9 mouse cellular contexts compared by ENCODE assay signal in the genomic region with DNA sequence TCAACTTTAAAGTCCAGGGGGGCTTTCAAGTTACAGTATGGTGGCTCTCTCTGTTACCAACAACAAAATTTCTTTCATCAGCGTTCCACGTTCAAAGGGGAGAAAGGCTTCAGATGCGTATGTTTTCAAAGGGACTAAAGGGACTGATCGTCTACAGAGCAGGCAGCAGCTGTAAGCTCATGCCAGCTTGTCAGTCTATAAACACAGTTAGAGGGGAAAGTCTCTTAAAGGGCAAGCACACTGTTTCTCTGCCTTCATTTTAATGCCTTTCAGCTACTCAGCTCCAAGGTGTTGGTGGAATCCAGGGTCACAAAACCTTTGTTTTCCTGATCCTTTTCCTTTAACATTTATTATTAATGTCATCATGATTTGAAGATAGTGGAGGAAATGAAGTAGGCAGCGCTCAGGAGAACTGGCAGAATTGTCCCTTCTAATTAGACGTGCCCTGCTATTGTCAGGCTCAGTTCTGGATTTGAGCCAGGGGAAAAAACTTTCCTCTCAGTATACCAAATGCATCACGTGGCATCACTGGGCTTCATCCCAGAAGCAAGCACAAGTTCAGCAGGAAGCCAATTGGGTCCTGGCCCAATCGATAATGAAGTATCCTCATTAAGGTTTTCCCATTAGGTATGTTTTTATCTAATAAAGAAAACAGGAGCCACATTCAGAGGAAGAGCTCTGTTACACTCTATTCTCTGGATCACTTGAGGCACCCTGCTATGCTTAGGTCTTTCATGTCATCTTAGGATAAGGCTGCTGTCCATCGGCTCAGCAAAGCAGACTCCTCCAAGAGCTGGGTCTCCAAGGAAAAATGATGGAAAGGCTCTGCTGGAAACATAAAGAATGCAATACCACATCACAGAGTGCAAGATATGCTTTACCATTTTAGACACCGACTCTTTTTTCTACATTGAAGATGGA.
DNase-seq lines count a peak whose midpoint lies in the region; ATAC-seq lines count a peak whose summit lies in the region.
"Had no signal": no experiment of that assay in that cellular context is flagged by ENCODE, and none has a peak within 500 bp of the region (broad histone marks: within the 10 kb centered on the region; RNA-seq: fewer than 3 reads in every experiment).

No protein-coding gene starts in this region.

- H3K36me3 ChIP-seq in heart, embryonic 12.5 days, result no peaks in the 10 kb centered on the region
- H3K36me3 ChIP-seq in heart, embryonic 10.5 days, result no peaks in the 10 kb centered on the region

- H3K4me1 ChIP-seq in heart, embryonic 12.5 days (replicated peaks), result no peaks in the 10 kb centered on the region
- H3K4me1 ChIP-seq in heart, embryonic 10.5 days, result no peaks in the 10 kb centered on the region

- H3K27ac ChIP-seq in heart, embryonic 12.5 days (ENCODE audit: poor library complexity, severe bottlenecking), result no peak overlapping the region
- H3K27ac ChIP-seq in heart, embryonic 10.5 days, result no peak overlapping the region

- H3K4me3 ChIP-seq in heart, embryonic 12.5 days, result no peak overlapping the region
- H3K4me3 ChIP-seq in heart, embryonic 10.5 days, result no peak overlapping the region

- intact Hi-C loops in heart, postnatal 10 days (cut with DNase I), result no loop called here

- ATAC-seq in heart, embryonic 12.5 days (ENCODE audit: insufficient number of reproducible peaks, low FRiP score), result peak; percentile 66; the same call in 1 of the 2 replicates
- ATAC-seq in cerebellum, adult (ENCODE audit: insufficient number of reproducible peaks, low FRiP score, low TSS enrichment), result no peak

- 41% methylated on average over 10 of the region's 10 CpGs for WGBS in heart, embryonic 12.5 days
- 48% methylated on average over 10 of the region's 10 CpGs for WGBS in heart, embryonic 10.5 days

- no peaks in the 10 kb centered on the region for H3K9me3 ChIP-seq in heart, embryonic 12.5 days (replicated peaks)
- no peaks in the 10 kb centered on the region for H3K9me3 ChIP-seq in heart, embryonic 10.5 days

- H3K4me2 ChIP-seq in heart, embryonic 12.5 days, result 0 out of 2 replicates have a peak overlapping the region, but pooled peaks have one; percentile 4

- H3K27me3 ChIP-seq in heart, embryonic 12.5 days (replicated peaks), result no peaks in the 10 kb centered on the region
- H3K27me3 ChIP-seq in heart, embryonic 10.5 days (ENCODE audit: insufficient read depth, poor library complexity, severe bottlenecking), result no peaks in the 10 kb centered on the region
- H3K27me3 ChIP-seq: CH12.LX had no signal

- no peak overlapping the region for H3K9ac ChIP-seq in heart, embryonic 12.5 days

- DNase-seq in heart, embryonic 10.5 days (ENCODE audit: low spot score), result no peak
- DNase-seq in brain, adult 2 months (ENCODE audit: low read depth, low spot score), result peak; percentile 36
- peak; percentile 53 to 58 for DNase-seq in heart, postnatal 10 days
- peak; percentile 3 for DNase-seq in lung, postnatal 14 days
- no peak for DNase-seq in thymus, postnatal 25 days
- DNase-seq in urinary bladder, postnatal 36 days (ENCODE audit: low spot score in 2 of 2), result no peak

Comparison
In these comparisons a context has a peak if more than half of its experiments do, and no peak if none do; other contexts are left out.
1. DNase-seq: peak in brain, adult 2 months (single experiment), heart, postnatal 10 days (2 of 2) and lung, postnatal 14 days (single experiment); none in heart, embryonic 10.5 days (single experiment), thymus, postnatal 25 days (single experiment) and urinary bladder, postnatal 36 days (0 of 2).